Mouse (Mus musculus) Patski (cell line): ENCODE results near the gene Sdk2. TPM values are rescaled to one million over a fixed set of nuclear protein-coding genes. Genes with fewer than 3 reads are reported as not detected.
A peak's percentile ranks its signal among the peaks of the same experiment; 100 is the strongest.

Source experiments
- ATAC-seq: fragments of 100-300 bp; one replicate; pipeline ENCODE4 v1.8.0; 2021
- CTCF ChIA-PET: fragments of 350-600 bp; sonication (Branson Sonifier 250); formaldehyde crosslinking; loops from one replicate; lab custom pipeline; 2022; ENCODE audit warnings: inconsistent platforms; lab: Charles Lee
- POLR2A ChIA-PET: fragments of 350-600 bp; sonication (Branson Sonifier 250); formaldehyde crosslinking; loops from one replicate; lab custom pipeline; 2022; ENCODE audit warnings: antibody characterized with exemption, inconsistent platforms; lab: Charles Lee
- DNase-seq: peaks from one replicate; pipeline ENCODE4 v3.0.0-alpha.2; 2011; ENCODE audit warnings: low read depth, low spot score
- H3K27me3 ChIP-seq: fragments of 371-371 bp; one replicate; pipeline ENCODE4 v1.5.1; 2021
- CTCF ChIP-seq: fragments of 100-300 bp; IDR thresholded peaks from one replicate; pipeline ENCODE4 v1.5.1; 2021
- in situ Hi-C: fragments of 300-500 bp; cut with MboI; formaldehyde crosslinking; loops from 3 replicates; pipeline ENCODE4 v1.11.1; 2018; ENCODE audit warnings: low pct_unique_long_range_greater_than_20kb, mixed read lengths
- polyA plus RNA-seq: library from polyadenylated mRNA; unstranded; gene quantifications from one replicate; pipeline ENCODE4 v1.2.3, GENCODE M21; 2021

Gene Sdk2
- polyA plus RNA-seq, 1 experiment from 2014 or later: not detected

DNA sequence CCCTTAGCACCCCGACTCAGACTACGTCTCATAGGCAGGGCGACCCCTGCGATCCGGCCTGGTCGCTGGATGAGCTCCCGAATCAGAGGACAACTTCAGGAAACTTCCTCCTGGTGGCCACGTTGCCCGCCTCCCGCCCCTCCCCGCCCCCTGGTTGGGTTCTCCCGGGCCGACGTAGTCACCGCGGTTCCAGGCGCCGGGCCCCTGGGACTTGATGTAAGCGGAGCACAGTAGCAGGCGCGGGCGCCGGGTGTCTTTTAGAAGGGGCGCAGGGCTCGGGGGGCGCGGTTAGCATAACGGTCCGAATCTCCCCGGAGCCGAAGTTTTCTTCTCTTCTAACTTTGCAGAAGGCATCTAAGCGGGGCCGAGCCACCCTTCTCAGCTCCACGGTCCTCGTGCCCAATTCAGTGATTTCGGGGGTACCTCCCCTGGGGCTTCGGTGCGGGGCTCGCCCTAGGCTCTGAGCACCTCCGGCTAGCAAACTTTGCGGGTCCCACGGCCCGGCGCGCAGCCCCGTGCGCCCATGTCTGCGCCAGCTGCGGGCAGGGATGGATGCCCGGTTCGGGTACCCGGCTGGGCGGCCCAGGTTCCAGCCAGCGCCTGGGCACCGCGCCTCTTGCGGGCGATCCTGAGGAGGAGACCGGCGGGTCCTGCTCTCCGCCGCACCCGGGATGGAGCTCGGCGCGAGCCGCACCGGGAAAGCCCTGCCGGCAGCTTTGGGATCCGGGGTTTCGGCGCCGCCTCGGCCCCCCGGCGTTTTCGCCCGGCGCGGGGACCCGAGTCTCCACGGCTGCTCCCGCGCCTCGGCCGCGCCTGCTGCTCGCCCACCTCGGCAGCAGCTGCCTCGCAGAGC lies 522 bp downstream of the Sdk2 start:
- TF ChIP-seq CTCF: no peak
- peaks cover 39% of the 10 kb centered on the region for H3K27me3 ChIP-seq
- peak; percentile 32 for ATAC-seq
- ChIA-PET POLR2A (no interaction called here), CTCF (no interaction called here)
- no peak for DNase-seq
- in situ Hi-C loops: no loop called here

DNA sequence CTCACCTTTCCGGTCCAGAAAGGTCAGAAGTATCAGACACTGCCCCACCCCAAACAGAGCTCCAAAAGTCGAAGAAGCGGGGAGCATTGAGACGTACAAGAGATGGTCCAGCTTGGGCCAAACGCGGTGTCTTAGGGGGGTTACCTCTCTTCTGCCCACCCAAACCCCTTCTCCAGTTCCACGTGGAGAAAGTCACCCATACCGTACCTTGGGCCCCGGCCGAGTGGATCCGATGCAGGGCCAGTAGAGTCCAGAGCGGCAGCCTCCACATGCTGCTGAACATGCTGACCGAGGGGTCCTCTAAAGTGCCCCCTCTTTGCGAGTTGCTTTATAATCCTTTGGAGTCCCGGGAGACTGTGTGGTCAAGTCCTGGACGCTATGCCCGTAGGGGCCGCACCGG lies 1.2 kb downstream of the Sdk2 start:
- ATAC-seq (no peak), DNase-seq (no peak)
- peaks cover 39% of the 10 kb centered on the region for H3K27me3 ChIP-seq
- POLR2A ChIA-PET: no interaction called here
- no peak for TF ChIP-seq CTCF
- CTCF ChIA-PET: no interaction called here
- in situ Hi-C loops: no loop called here

DNA sequence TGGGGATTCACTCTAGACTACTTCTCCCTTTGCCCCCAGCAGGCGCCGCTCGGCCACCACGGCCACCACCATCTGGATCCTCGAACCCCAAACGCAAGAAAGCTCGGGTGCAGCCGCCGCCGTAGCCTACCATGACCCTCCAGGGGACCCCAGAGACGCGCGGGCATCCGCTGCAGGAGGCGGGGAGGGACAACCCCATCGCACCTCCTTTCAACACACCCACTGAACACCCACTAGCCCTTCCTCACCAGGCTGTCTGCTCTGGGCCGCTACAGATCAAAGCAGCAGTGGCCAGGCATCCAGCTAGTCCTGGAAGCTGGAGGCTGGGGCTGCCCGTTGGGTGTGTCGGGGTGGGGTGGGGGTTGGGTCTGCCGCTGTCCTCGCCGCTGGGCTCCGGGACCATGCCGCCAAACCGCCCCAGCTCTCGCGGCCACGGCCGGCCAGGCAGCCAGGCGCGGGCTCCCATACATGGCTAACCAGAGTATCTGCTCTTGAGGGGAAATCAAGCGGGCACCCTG lies 1.9 kb downstream of the Sdk2 start:
- DNase-seq (no peak), ATAC-seq (no peak)
- ChIA-PET CTCF (no interaction called here), POLR2A (no interaction called here)
- in situ Hi-C loops: no loop called here
- H3K27me3 ChIP-seq: peaks cover 39% of the 10 kb centered on the region
- TF ChIP-seq CTCF: no peak

DNA sequence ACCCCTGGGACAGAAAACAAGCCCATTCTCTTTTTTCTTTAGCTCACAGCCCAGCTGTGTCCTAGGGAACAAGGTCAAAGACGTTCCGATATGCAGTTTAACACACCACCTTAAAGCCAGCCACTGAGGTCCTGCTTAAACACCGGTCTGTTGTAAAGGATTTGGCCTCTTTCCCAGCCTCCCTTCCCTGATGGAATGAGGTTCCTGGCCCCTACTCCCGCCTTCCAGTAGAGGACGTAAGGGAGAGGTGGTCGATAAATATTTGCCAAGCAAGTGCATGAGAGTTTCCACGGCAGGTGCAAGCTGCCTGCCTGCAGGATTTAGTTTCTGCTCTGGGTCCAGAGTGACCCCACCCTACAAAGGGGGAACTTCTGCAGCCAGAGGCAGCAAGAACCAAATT lies 4.9 kb downstream of the Sdk2 start:
- ChIA-PET POLR2A (no interaction called here), CTCF (no interaction called here)
- no peak for TF ChIP-seq CTCF
- in situ Hi-C loops: no loop called here
- DNase-seq: no peak
- no peak for ATAC-seq
- H3K27me3 ChIP-seq: peaks cover 37% of the 10 kb centered on the region

DNA sequence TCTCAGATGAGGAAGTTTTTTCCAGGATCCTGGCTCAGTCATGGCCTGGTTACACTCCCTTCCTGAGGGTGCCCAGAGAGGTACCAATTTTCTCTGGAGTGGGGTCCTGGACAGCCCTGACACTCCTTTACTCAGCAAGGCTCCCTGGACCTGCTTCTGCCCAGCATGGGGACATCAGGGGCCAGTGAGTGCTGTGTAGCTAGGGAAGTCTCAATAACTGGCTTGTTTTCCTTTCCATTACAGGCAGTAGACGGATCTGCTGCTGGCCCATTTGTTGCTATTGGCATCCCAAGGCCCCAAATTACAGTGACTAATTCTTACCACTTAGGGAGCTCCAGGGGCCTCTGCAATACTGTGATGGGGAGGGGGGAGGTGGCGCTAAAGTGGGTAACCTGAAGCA lies 5.6 kb downstream of the Sdk2 start:
- CTCF ChIA-PET: no interaction called here
- TF ChIP-seq CTCF: no peak
- ATAC-seq: no peak
- POLR2A ChIA-PET: no interaction called here
- no peak for DNase-seq
- in situ Hi-C loops: no loop called here
- H3K27me3 ChIP-seq: peaks cover 35% of the 10 kb centered on the region

DNA sequence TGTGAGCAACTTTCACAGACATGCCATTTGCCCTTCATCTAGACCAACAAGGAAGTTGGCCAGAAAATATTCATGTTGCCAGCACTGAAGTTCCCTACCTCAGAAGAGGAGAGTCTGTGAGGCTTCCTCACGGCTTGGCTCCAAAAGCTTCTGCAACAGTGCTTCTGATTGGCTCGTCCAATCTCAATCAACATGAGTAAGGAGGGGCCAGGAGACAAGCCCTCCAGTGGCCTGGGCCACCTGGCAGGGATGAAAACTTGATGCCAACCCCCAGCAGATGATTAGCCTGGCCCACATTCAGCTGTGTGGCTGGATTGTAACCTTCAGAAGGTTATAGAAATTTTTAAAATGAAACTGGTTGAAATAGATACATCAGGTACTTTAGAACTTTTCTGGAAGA lies 10.5 kb downstream of the Sdk2 start:
- in situ Hi-C loops: no loop called here
- CTCF ChIA-PET: no interaction called here
- TF ChIP-seq CTCF: no peak
- no peak for DNase-seq
- peaks cover 9% of the 10 kb centered on the region for H3K27me3 ChIP-seq
- no peak for ATAC-seq
- POLR2A ChIA-PET: no interaction called here

DNA sequence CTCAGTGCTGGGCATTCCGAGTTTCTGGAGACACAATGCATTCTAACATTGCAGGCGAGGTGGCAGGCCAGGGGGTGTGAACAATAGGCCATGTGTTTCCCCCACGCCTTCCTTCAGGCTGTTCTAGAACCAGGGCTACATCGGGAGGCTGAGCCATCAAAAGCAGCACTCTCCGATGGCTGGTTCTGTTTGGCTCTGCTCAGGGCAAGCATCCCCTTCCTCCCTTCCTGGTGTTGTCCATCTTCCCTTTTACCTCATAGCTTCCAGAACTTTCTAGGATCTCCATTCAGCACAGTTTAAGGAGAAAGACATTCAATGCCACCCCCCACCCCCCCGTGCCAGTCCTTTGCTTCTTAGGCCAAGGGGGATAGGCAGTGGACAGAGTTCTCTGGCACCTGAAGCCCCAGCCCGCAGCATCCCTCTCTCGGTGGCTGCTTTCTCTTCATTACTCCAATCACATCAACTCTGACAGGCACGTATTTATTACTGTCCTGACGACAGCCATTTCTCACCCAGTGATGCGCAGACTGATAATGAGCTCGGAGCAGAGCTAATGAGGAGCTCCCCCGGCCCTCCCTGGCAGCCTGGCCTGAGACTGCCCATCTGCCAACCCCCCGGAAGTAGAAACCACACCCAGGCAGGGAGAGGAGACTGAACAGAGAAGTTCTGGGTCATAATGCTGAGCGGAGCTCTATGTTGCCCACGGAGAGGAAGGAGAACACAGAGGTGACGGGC lies 12.1 kb downstream of the Sdk2 start:
- ChIA-PET POLR2A (no interaction called here), CTCF (no interaction called here)
- no peak for ATAC-seq
- H3K27me3 ChIP-seq: peaks cover 9% of the 10 kb centered on the region
- TF ChIP-seq CTCF: no peak
- in situ Hi-C loops: no loop called here
- DNase-seq: no peak

DNA sequence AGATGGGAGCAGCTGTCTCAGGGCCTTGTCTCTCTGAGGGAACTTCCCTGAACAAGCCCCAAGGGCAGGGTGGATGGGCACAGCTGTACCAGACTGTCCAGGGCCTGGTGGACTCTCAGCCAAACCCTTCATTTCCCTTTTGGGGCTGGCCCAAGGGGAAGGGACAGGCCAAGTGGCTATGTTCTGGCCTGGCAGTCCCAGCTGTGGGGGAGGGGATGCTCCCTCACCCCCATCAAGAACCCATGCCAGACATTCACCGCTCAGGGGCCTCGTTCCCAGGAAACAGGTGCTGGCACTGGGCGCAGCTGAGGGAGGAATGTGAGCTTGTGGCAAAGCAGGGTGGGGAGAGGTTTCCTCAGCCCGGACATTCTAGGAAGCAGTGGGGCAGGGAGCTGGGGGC lies 15.5 kb downstream of the Sdk2 start:
- DNase-seq (no peak), ATAC-seq (no peak)
- TF ChIP-seq CTCF: no peak

DNA sequence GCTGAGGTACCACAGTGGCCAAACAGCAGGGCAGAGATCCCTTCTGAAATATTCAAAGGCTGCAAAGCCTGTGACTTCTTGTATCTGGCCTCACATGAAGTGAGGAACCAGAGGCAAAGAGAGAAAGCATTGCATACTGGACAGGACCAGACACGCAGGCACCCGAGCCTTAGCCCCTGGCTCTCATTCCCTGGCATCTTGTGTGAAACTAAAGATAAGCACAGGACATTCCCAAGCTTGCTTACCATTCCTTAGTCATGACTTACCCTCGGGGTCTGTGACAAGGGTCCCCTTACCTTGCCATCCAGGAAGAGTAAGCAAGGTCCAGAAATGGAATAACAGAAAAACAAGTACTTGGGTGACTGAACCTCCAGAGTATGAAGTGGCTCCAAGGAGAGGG lies 16.3 kb downstream of the Sdk2 start:
- in situ Hi-C loops: no loop called here
- ChIA-PET POLR2A (no interaction called here), CTCF (interaction anchor here (1.1 kb wide), 1 partner anchor 12 kb away, joined by 3 read pairs; no protein-coding TSS in a partner anchor)
- H3K27me3 ChIP-seq: peaks cover 3% of the 10 kb centered on the region
- DNase-seq (no peak), ATAC-seq (no peak)
- TF ChIP-seq CTCF: no peak

More for the DNA sequence above, 15.5 kb downstream of the Sdk2 start:
- ChIA-PET CTCF (interaction anchor here (1.1 kb wide), 1 partner anchor 11 kb away, joined by 3 read pairs; no protein-coding TSS in a partner anchor), POLR2A (no interaction called here)
- peaks cover 3% of the 10 kb centered on the region for H3K27me3 ChIP-seq
- in situ Hi-C loops: no loop called here

DNA sequence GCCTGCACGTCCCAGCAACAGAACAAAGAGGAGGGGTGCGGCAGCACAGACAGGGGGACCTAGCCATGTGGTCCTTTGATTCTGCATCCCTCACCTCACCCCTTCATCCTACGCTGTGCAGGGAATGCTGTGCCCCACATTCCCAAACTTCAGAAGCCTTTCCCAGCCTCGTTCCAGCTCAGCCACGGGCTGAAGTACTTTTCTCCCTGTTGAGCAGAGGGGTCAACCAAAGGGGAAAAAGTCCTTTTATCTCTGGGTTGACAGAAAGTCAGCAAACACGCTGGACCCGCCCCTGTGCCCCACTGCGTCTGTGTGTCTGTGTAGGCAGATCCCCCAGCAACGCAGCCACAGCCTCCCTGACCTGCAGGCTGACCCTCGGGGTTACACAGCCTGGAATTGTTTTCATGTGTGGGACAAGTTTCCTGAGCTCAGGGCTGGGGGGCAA lies 18.9 kb downstream of the Sdk2 start:
- in situ Hi-C loops: no loop called here
- TF ChIP-seq CTCF: no peak
- CTCF ChIA-PET: interaction anchor here (1.0 kb wide), 1 partner anchor 25 kb away, joined by 3 read pairs; no protein-coding TSS in a partner anchor

DNA sequence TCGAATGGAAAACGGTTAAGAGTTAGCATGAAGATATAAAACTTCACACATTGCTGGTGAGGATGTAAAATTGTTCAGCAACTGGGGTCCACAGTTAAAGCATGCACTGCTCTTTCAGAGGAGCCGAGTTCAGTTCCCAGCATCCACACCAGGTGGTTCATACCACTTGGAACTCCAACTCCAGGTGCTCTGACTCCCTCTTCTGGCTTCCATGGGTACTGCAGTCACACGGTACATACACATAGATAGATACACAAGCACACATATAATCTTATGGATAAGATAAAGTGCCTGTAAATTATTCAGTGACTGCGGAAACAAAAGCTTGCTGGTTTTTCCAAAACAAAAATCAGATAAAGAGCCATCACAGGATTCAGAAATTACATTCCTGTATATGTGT lies 19.9 kb downstream of the Sdk2 start:
- POLR2A ChIA-PET: no interaction called here
- in situ Hi-C loops: no loop called here
- DNase-seq (no peak), ATAC-seq (no peak)
- TF ChIP-seq CTCF: no peak
- CTCF ChIA-PET: no interaction called here
- peaks cover 6% of the 10 kb centered on the region for H3K27me3 ChIP-seq

More for the DNA sequence above, 18.9 kb downstream of the Sdk2 start:
- H3K27me3 ChIP-seq: peaks cover 6% of the 10 kb centered on the region
- POLR2A ChIA-PET: no interaction called here
- no peak for ATAC-seq
- no peak for DNase-seq
